Mouse (Mus musculus): ENCODE measurements at regions not wholly inside any gene's neighbourhood (a gene's known extent, or its start where the extent isn't known, plus 50 kb on each side); places are given as distances from the start of the nearest gene placed in this dataset.

DNA sequence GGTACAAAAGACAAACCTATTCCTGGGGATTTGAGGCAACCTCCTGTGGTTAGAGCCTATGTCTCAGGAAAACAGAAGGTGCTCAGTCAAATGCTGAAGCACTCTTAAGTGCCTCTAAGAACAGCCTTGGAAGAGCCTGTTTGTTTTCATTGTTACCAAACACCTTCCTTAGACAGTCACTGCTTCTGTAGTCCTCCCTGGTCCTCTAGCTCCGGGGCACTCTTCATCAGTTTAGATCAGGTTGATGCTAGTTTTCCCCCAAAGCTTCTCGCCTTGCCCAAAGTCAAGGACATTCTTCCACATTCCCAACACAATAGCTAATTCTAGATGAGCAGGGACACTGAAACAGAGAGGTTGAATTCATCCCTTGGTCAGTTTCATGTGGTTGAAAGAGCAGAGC lies 290.6 kb upstream of the Stt3b start:
- TF ChIP-seq CTCF (IDR thresholded peaks at IDR 0.05; ENCODE audit: borderline replicate concordance, insufficient read depth, low read length) (no peak), POLR2A (IDR thresholded peaks at IDR 0.05; ENCODE audit: low read depth, low read length) (no peak)

Measured in embryonic fibroblast, embryonic 13.5 days (primary cell).